8 mouse cellular contexts compared by ENCODE assay signal in the genomic region with DNA sequence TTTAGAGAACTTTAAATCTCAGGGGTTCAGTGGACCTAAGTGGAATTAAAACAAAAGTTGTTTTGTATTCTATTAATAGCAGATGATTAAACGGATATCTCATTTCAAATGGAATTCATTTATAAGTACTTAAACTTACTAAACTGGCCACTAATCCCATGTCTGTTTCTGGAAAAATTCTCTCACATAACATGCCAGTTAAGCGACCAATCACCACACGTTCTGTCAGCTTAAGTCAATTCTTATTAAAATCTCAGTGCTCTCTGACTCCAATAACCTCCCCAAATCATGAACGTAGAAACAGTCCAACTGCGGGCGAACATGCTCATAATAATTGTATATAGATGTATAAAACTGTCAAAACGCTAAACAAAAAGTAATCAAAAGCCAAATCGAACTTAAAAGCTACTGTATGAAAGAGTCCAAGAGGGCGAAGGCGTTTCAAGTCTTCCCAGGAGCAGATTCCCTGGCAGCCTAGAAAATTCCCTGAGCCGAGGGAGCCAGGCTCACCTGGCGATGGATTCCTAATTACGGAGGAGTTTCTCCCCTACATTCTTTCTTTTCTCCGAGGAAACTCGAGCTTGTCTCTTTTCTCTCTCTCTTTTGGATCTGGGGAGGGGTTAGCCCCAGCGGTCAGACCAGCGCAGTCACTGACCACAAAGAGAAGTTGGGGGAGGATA. TPM values are rescaled to one million over a fixed set of nuclear protein-coding genes. Genes with fewer than 3 reads are reported as not detected.
DNase-seq lines count a peak whose midpoint lies in the region; ATAC-seq and TF ChIP-seq lines count a peak whose summit lies in the region.

No protein-coding gene starts in this region.

- H3K4me3 ChIP-seq in liver, adult 2 months (ENCODE audit: insufficient read depth, low read depth, low read length), result peak overlapping the region; percentile 91
- peak overlapping the region; percentile 74 for H3K4me3 ChIP-seq in forebrain, embryonic 10.5 days
- H3K4me3 ChIP-seq in limb, embryonic 11.5 days (ENCODE audit: low read depth, low read length), result peak overlapping the region; percentile 50
- peak overlapping the region; percentile 48; the same call in 1 of the 2 replicates for H3K4me3 ChIP-seq in olfactory bulb, adult 2 months (ENCODE audit: insufficient read depth, low read depth, low read length)

- no peaks in the 10 kb centered on the region for H3K9me3 ChIP-seq in forebrain, embryonic 10.5 days
- no peaks in the 10 kb centered on the region for H3K9me3 ChIP-seq in limb, embryonic 11.5 days (ENCODE audit: control insufficient read depth, low read length)

- WGBS in liver, adult 2 months, result 7% methylated on average over 17 of the region's 17 CpGs
- WGBS in forebrain, embryonic 10.5 days, result 9% methylated on average over 17 of the region's 17 CpGs
- WGBS in limb, embryonic 11.5 days, result 11% methylated on average over 17 of the region's 17 CpGs
- WGBS in olfactory bulb, adult 2 months, result 32% methylated on average over 17 of the region's 17 CpGs

- peak overlapping the region; percentile 73 for H3K4me2 ChIP-seq in limb, embryonic 11.5 days (ENCODE audit: low read depth, severe bottlenecking)

- no peaks in the 10 kb centered on the region for H3K36me3 ChIP-seq in liver, adult 2 months (ENCODE audit: control insufficient read depth, insufficient read depth, low read length)
- H3K36me3 ChIP-seq in forebrain, embryonic 10.5 days (replicated peaks), result no peaks in the 10 kb centered on the region
- no peaks in the 10 kb centered on the region for H3K36me3 ChIP-seq in limb, embryonic 11.5 days (ENCODE audit: control insufficient read depth, insufficient read depth, low read length)

- ATAC-seq in limb, embryonic 11.5 days (ENCODE audit: insufficient number of reproducible peaks, low FRiP score, low TSS enrichment, low read depth), result no peak

- H3K4me1 ChIP-seq in liver, adult 2 months (ENCODE audit: control insufficient read depth, insufficient read depth, low read length), result peaks cover 14% of the 10 kb centered on the region
- H3K4me1 ChIP-seq in forebrain, embryonic 10.5 days, result peaks cover 23% of the 10 kb centered on the region
- H3K4me1 ChIP-seq in limb, embryonic 11.5 days (ENCODE audit: control insufficient read depth, insufficient read depth, low read length), result no peaks in the 10 kb centered on the region
- peaks cover 17% of the 10 kb centered on the region for H3K4me1 ChIP-seq in olfactory bulb, adult 2 months (ENCODE audit: control insufficient read depth, insufficient read depth, low read length)

- TF ChIP-seq POLR2A in liver, adult 2 months (IDR thresholded peaks at IDR 0.05; ENCODE audit: extremely low read depth, insufficient read depth, low read length), result no peak
- no peak for TF ChIP-seq POLR2A in olfactory bulb, adult 2 months (IDR thresholded peaks at IDR 0.05; ENCODE audit: insufficient read depth, low read depth, low read length)

- peak overlapping the region; percentile 95 for H3K9ac ChIP-seq in liver, adult 2 months (ENCODE audit: low read depth, low read length)
- peak overlapping the region; percentile 27; the same call in 1 of the 2 replicates for H3K9ac ChIP-seq in limb, embryonic 11.5 days (ENCODE audit: low read length)

- no peaks in the 10 kb centered on the region for H3K27me3 ChIP-seq in liver, adult 2 months (ENCODE audit: control insufficient read depth, insufficient read depth, low read length)
- peaks cover 37% of the 10 kb centered on the region for H3K27me3 ChIP-seq in forebrain, embryonic 10.5 days (ENCODE audit: poor library complexity, severe bottlenecking)
- no peaks in the 10 kb centered on the region for H3K27me3 ChIP-seq in limb, embryonic 11.5 days (ENCODE audit: control insufficient read depth, insufficient read depth, low read length)

- TF ChIP-seq CTCF in liver, adult 2 months (IDR thresholded peaks at IDR 0.05; ENCODE audit: low read depth, low read length), result no peak
- no peak for TF ChIP-seq CTCF in olfactory bulb, adult 2 months (IDR thresholded peaks at IDR 0.05; ENCODE audit: insufficient read depth, low read depth, low read length)

- H3K27ac ChIP-seq in liver, adult 2 months (replicated peaks; ENCODE audit: insufficient read depth, low read depth, low read length), result peak overlapping the region; percentile 91
- peak overlapping the region; percentile 83 for H3K27ac ChIP-seq in forebrain, embryonic 10.5 days
- no peak overlapping the region for H3K27ac ChIP-seq in limb, embryonic 11.5 days (replicated peaks; ENCODE audit: low read depth, low read length)
- no peak overlapping the region for H3K27ac ChIP-seq in olfactory bulb, adult 2 months (ENCODE audit: insufficient read depth, low read depth, low read length)

- peak; percentile 80 for DNase-seq in liver, adult 2 months (ENCODE audit: extremely low read depth, low read depth, low spot score)
- no peak for DNase-seq in liver
- DNase-seq in forebrain, embryonic 10.5 days (ENCODE audit: extremely low spot score, low spot score), result peak; percentile 25
- no peak for DNase-seq in limb, embryonic 11.5 days (ENCODE audit: low spot score)
- DNase-seq in left cerebral cortex, adult 18-20 months (ENCODE audit: low spot score in 2 of 2), result no peak
- DNase-seq in layer of hippocampus, adult 18-20 months (ENCODE audit: low spot score in 2 of 2), result no peak
- no peak for DNase-seq in spleen, postnatal 10 days (ENCODE audit: low spot score in 2 of 2)

- H3K79me2 ChIP-seq in liver, adult 2 months (ENCODE audit: control insufficient read depth, insufficient read depth, low read length), result peaks cover 6% of the 10 kb centered on the region; the same call in 1 of the 2 replicates

RNA-seq across cellular contexts. Expression of gene Baiap2l1, which starts 1.0 kb away (rescaled TPM):
- 7.9 and 11.7 TPM in 2 replicates for total RNA-seq in liver, adult 2 months (2014; rRNA removed)
- 7.7 and 10.3 TPM in 2 replicates for polyA plus RNA-seq in liver, adult 2 months (2012; rRNA removed)
- 5.3 and 5.7 TPM in 2 replicates for polyA plus RNA-seq in forebrain, embryonic 10.5 days (2016; fragmentation: Nextera tagmentation; extraction: Ambion mirVana)
- polyA plus RNA-seq in limb, embryonic 11.5 days (2014; fragmentation: Nextera tagmentation; extraction: Ambion mirVana), result 3.8 and 4.0 TPM in 2 replicates
- polyA plus RNA-seq in olfactory bulb, adult 2 months (2012; ENCODE audit: insufficient read depth, insufficient read length, low replicate concordance, missing spikeins), result not detected in 2 replicates
- 1 to 10 TPM in 1 of 2 experiments, under 1 TPM in 1; 0.45 to 1.2 TPM for total RNA-seq in left cerebral cortex, adult 18-20 months (2021)
- under 1 TPM; 0.46 to 0.87 TPM for total RNA-seq in layer of hippocampus, adult 18-20 months (2021)

Comparison
In these comparisons a context has a peak if more than half of its experiments do, and no peak if none do; other contexts are left out.
1. DNase-seq: peak in liver, adult 2 months (single experiment) and forebrain, embryonic 10.5 days (single experiment); none in liver (single experiment), limb, embryonic 11.5 days (single experiment), left cerebral cortex, adult 18-20 months (0 of 2), layer of hippocampus, adult 18-20 months (0 of 2) and spleen, postnatal 10 days (0 of 2).
2. H3K27ac ChIP-seq: peak in liver, adult 2 months (single experiment) and forebrain, embryonic 10.5 days (single experiment); none in limb, embryonic 11.5 days (single experiment) and olfactory bulb, adult 2 months (single experiment).
3. Peak in every context shown above with its lines, with median percentiles within 50 percentile points of each other: H3K4me3 ChIP-seq.